Mouse (Mus musculus) ovary, postnatal 14 days (tissue): Measurements from ENCODE around the gene Gm4131.
"Not testable (repeated sequence)": the region's sequence is repeated elsewhere in the genome, so short reads cannot be mapped to it uniquely, and the experiment has no call there.

Source experiments
- DNase-seq: peaks from one replicate; pipeline ENCODE4 v3.0.0; 2022; ENCODE audit warnings: low spot score

Gene Gm4131

GRCm38 (mm10) chr14:62566821-62567220 lies at the start of gene Gm4131:
Gene Gm4131 (minus strand): TSS chr14:62566921.
- not testable (repeated sequence) for DNase-seq

- no peak for DNase-seq
Measured at GRCm38 (mm10) chr14:62609904-62610303, 43.2 kb upstream of the Gm4131 start.

- DNase-seq = peak; percentile 8
Measured at GRCm38 (mm10) chr14:62607791-62608196, 41.1 kb upstream of the Gm4131 start.

DNA sequence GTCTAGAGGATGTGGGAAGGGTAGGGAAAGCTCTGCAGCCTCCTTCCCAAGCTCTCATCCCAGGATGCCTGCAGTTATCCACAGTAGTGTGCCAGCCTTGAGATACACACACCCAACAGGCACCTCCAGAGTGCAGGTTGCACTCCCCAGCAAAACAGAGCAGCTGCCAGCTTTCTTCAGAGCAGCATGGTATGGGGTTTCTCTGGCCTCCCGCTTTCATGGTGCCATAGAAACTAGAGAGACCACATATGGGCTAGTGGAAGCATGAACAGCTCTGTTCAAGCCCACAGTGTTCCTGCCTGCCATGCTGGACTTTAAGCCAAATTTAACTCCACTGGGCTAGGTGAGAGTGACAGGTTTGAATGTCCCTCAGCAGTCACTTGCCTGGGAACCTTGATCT lies 36.1 kb upstream of the Gm4131 start:
- DNase-seq = no peak

- DNase-seq = no peak
Measured at GRCm38 (mm10) chr14:62602271-62602670, 35.5 kb upstream of the Gm4131 start.

DNA sequence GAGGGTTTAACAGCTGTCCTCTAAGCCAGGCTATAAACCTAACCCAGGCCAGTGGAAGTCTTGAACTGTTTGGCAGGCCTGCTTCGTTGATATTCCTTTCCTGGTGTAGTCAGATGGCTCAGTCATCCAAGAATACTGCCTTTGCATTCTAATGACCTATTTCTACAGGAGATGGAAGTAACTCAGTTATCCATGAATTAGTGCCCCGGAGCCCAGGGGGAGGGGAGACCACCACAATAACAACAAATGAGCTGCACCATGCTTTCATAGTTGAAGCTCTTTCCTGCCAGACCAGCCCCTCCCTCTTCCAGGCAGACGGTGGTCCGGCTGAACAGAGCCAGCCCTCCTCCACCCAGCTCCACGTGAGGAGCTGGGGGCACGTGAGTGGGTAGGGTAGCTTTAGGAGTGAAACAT lies 33.4 kb upstream of the Gm4131 start:
- no peak for DNase-seq

DNA sequence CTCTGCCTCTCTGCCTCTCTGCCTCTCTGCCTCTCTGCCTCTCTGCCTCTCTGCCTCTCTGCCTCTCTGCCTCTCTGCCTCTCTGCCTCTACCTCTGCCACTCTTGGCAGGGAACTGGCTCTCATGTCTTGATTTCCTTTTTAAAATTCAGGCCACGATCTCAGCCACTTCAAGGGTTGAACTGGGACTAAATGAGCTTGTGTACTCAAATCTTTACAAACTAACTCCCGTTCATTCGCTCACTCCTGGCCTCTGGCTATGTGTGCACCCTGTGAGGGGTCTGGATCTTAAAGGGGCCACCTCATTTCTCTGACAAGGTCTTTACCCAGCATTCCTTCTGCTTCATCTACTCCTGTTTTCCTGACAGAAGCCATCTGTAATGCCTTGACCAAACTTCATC lies 18.6 kb upstream of the Gm4131 start:
- no peak for DNase-seq

GRCm38 (mm10) chr14:62584637-62585036 lies 17.9 kb upstream of the Gm4131 start:
- no peak for DNase-seq

- no peak for DNase-seq
Measured at GRCm38 (mm10) chr14:62581768-62582167, 15.0 kb upstream of the Gm4131 start.

DNA sequence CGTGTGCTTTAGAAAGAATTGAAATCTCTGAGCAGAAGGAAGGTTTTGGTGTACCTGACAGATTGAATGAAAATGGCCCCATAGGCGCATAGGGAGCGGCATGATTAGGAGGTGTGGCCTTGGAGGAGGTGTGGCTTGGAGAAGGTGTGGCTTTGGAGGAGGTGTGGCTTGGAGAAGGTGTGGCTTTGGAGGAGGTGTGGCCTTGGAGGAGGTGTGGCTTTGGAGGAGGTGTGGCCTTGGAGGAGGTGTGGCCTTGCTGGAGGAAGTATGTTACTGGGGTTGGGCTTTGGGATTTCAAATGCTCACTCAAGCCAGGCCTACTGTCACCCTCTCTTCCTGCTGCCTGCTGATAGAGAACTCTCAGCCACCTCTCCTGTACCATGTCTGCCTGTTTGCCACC lies 14.2 kb upstream of the Gm4131 start:
- DNase-seq = no peak

DNA sequence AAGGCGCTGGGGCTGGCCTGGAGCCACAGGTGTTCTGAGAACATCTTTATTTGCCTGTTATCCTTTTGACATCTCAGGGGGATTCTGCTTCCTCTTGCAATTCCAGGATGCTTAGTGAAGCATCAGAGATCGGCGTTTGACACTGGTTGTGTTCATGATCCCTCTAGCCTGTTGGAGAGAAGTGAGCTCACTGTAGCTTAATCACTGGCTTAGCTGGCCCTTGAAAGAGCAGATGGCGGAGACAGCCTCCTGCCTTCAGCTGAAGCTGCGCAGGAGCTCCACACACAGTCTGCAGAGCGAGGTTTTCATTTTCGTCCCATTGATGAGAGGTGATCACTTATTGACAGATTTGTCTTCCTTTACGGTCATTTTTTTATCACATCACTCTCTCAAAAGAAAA lies 9.1 kb upstream of the Gm4131 start:
- DNase-seq = no peak

DNA sequence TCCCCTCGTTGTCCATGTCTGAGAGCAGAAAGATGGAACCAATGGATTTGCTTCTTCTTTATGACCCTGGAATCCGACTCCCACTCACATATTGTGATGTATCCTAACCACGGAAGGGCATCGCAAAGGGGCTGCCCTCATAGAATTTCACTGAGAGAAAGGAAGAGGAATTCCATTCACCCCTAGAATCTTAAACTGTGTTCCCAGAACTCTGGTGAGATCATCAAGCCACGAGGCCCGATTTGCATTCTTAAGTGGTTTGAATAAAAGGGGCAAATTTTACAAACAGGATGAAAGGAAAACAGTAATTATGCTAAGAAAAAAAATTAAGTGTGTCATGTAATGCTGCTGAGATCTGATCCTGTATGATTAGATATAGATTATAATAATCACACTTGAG lies 8.2 kb upstream of the Gm4131 start:
- no peak for DNase-seq

DNA sequence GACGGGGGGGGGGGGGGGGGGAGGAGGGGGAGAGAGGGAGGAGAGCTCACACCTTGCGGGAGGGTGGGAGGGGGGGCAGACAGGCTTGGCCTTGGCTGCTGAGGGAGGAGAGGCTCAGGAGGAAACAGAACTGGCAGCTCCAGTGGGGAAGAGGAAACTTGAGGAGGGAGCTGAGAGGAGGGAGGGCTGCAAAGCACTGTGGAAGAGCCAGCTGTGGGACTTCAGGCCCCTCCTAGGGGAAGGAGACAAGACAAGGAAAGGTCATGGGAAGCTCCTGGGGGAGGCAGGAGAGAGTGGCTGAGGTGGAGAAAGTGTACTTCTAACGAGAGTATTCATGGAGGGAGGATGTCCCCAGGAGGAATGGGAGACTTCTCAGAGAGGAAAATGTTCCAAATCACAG lies 6.7 kb upstream of the Gm4131 start:
- DNase-seq = no peak

GRCm38 (mm10) chr14:62570299-62570698 lies 3.6 kb upstream of the Gm4131 start:
- DNase-seq = no peak

- DNase-seq = no peak
Measured at GRCm38 (mm10) chr14:62569463-62569862, 2.7 kb upstream of the Gm4131 start.

GRCm38 (mm10) chr14:62563679-62564078 lies 3.0 kb downstream of the Gm4131 start:
- DNase-seq = no peak

DNA sequence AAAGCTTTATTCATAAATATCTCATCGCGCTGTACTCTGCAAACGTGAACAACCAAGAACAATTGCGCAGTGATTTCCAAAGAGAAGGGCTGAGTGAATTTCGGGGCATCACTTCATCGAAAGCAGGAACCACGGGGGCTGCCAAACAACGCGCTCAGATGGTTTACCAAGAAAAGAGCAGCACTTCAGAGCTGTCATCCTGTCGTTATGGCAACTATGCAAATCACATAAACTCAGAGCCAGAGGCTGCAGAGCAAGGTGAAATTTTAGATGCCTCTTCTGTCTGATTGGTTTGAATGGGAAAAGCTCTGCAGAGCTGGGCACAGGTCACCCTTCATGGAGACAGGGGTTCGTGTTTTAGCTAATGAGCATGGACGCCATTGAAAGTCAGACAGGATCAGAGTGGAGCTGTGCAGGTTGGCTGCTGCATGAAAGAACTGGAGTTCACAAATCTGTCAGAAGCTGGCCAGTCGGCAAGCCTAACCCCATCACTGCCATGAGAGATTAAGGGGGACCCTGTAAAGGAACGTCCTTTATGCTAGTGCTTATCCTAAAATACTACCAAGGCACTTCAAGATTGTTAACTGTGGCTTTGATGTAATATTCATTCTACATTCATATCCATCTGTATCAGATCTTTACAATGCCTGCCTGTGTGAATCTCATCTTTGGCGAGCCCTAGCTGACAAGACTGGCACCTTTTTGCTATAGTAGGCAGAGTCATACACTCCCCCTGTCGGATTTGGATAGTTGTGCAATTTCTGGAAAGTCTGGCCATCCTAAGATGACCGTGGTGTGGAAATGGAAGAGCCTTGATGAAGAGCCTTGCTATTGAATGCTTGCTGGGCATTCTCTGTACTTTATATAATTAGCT lies 4.6 kb downstream of the Gm4131 start:
- DNase-seq = no peak

DNA sequence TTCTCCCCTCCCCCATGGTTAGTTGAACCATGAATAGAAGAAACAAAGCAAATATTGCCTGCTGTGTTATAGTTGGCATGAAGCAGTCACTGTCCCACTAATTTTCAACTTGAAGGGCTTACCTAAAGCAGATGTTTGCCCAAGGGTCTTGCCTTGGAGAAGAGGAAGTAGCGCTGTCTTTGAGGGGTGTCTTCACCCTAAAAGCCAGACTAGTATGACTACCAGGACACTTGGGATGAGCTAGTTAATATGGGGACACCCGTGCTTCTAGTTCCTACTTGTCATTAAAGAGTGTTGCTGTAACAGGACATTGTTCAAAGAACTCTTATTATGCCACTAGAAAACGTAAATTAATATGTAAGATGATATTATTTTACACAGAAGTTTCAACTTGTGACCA lies 9.6 kb downstream of the Gm4131 start:
- DNase-seq = no peak

GRCm38 (mm10) chr14:62555840-62556810 lies 10.6 kb downstream of the Gm4131 start:
- DNase-seq = no peak

DNA sequence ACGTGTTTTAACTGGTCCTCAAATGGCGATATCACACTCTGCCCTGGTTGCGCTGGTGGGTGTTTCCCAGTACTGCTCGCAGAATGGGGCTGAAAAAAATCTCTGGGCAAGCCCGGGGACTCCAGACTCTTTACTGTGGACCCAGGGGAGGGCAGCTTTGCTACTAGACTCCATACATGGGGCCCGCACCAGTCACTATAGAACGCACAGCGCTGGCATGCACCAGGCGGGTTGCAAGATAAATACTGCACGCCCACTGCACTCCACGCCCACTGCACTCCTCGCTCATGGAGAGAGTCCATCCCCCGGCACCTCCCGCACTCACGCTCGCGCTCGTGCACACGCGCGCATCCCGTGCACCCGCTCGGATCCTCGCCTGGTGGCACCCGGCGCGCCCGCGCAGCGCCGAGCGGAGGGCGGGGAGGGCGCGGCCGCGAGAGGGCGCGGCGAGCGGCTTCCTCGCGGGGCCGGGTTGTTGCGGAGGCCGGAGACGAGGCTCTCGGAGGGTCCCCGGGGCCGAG lies 11.4 kb downstream of the Gm4131 start, which contains the start of gene Fam124a:
TSS of gene Fam124a (plus strand) at position 429 of the 521 bp plus-strand sequence.
- DNase-seq = peak; percentile 41

DNA sequence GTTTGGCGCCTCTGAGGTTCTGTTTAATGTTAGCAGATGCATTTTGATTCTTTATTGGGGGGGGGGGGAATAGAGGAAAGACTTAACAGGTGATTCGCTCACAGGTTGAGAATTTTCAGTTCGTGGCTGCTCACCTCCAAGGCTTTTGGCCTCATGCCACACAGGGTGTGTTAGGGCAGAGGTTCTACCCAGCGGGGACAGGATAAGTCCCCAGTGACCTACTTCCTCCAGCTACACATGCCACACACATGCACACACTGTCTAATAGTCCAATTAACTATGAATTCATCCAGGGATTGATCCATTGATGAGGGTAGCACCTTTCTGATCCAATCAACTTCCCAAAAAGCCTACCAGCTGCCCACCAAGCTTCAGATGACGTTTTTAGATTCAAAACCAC lies 12.9 kb downstream of the Gm4131 start:
- DNase-seq = no peak

DNA sequence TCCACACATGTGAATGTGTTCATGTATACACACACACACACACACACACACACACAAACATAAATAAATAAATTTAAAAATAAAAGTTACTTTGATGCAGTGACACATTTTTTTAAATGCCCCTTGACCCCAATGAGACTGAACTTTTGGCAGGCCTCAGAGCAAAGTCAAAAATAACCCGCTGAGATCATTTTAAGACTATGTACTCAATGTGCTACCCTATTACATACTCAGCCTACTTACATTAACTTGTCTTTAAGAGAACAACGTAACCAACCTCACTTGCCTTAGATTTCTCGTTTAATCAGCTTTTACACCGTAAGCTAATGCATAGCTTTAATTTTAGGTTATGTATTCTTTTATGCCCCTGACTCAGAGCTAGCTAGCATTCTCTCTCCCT lies 13.9 kb downstream of the Gm4131 start:
- DNase-seq = no peak

GRCm38 (mm10) chr14:62550121-62550520 lies 16.6 kb downstream of the Gm4131 start:
- DNase-seq = no peak
